Mouse (Mus musculus): ENCODE measurements around the gene Ttll12. TPM values are rescaled to one million over a fixed set of nuclear protein-coding genes. Genes with fewer than 3 reads are reported as not detected.

The Ttll12 gene
- polyA plus RNA-seq, 1 experiment from 2014 or later, result 29.3 TPM

GRCm38 (mm10) chr15:83593189-83593585 is 1.8 kb downstream of the Ttll12 start:
- peak overlapping the region; percentile 91 for H3K4me2 ChIP-seq
- peak overlapping the region; percentile 91; the same call in 1 of the 2 replicates for H3K4me3 ChIP-seq
- peaks cover 12% of the 10 kb centered on the region for H3K36me3 ChIP-seq
- peak overlapping the region; percentile 23; the same call in 1 of the 2 replicates for H3K27ac ChIP-seq (ENCODE audit: poor library complexity, severe bottlenecking)
- peak overlapping the region; percentile 91 for H3K9ac ChIP-seq
- peak; percentile 70 for ATAC-seq (ENCODE audit: insufficient number of reproducible peaks, low FRiP score)
- H3K4me1 ChIP-seq (replicated peaks), result peaks cover 40% of the 10 kb centered on the region
- H3K27me3 ChIP-seq (replicated peaks), result no peaks in the 10 kb centered on the region
- no peaks in the 10 kb centered on the region for H3K9me3 ChIP-seq (replicated peaks)

DNA sequence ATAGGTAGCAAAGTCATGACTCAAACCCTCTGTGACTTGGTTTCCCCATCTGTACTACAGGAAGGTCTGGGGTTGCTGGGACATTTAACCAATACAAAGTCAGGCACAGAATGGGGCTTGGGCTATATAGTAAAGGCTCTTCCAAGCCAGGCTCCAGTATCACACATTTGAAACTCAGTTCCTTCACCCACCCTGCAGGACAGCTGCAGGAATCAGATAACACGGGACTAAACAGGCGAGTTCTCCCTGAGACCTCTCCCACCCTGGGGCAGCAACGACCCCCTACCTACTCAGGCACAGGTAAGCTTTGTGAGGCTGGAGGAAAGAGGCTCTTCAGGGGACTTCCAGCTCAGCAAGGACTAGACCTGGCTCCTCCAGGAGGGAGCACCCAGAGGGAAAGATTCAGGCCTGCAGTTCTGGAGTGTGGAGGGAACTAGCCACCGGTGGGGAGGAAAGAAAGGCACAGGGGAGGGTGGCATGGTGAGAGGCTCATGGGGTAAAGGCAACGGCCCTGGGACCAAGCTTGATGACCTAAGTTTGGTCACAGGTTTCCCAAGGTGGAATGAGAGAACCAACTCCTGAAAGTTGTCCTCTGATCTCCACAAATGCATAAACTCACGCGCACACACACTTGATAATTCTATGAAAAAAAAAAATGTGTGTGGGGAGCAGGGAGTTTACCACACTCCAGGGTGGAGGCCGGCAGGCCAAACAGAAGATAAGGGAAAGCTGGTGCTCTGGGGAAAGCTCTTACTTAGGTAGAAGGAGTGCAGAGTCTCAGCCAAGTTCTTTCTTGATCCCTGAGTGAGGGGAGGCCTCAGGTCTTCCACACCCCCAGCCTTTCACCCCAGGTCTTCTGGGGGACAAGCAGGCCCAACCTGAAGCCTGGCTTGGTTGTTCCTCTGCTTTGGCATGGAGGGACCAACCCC is 2.4 kb downstream of the Ttll12 start:
- WGBS, result 47% methylated on average over 8 of the region's 8 CpGs

GRCm38 (mm10) chr15:83591758-83592157 is 3.2 kb downstream of the Ttll12 start:
- Histone ChIP-seq H3K4me1 (replicated peaks) (peaks cover 40% of the 10 kb centered on the region), H3K36me3 (peaks cover 24% of the 10 kb centered on the region), H3K27me3 (replicated peaks) (no peaks in the 10 kb centered on the region), H3K4me3 (no peak overlapping the region), H3K4me2 (0 out of 2 replicates have a peak overlapping the region, but pooled peaks have one; percentile 32), H3K9ac (no peak overlapping the region), H3K27ac (ENCODE audit: poor library complexity, severe bottlenecking) (no peak overlapping the region), H3K9me3 (replicated peaks) (no peaks in the 10 kb centered on the region)
- WGBS, result 76% methylated on average over 6 of the region's 6 CpGs
- no peak for ATAC-seq (ENCODE audit: insufficient number of reproducible peaks, low FRiP score)

More for the DNA sequence above, 2.4 kb downstream of the Ttll12 start:
- H3K9ac ChIP-seq, result peak overlapping the region; percentile 91
- peak overlapping the region; percentile 91 for H3K4me2 ChIP-seq
- peaks cover 16% of the 10 kb centered on the region for H3K36me3 ChIP-seq
- H3K27me3 ChIP-seq (replicated peaks), result no peaks in the 10 kb centered on the region
- 0 out of 2 replicates have a peak overlapping the region, but pooled peaks have one; percentile 0 for H3K4me3 ChIP-seq
- no peaks in the 10 kb centered on the region for H3K9me3 ChIP-seq (replicated peaks)
- peak; percentile 45; the same call in 1 of the 2 replicates for ATAC-seq (ENCODE audit: insufficient number of reproducible peaks, low FRiP score)
- peaks cover 40% of the 10 kb centered on the region for H3K4me1 ChIP-seq (replicated peaks)
- 0 out of 2 replicates have a peak overlapping the region, but pooled peaks have one; percentile 28 for H3K27ac ChIP-seq (ENCODE audit: poor library complexity, severe bottlenecking)

GRCm38 (mm10) chr15:83590841-83591240 is 4.1 kb downstream of the Ttll12 start:
- no peaks in the 10 kb centered on the region for H3K27me3 ChIP-seq (replicated peaks)
- ATAC-seq (ENCODE audit: insufficient number of reproducible peaks, low FRiP score), result no peak
- H3K36me3 ChIP-seq, result peaks cover 33% of the 10 kb centered on the region
- H3K4me3 ChIP-seq, result no peak overlapping the region
- 85% methylated on average over 4 of the region's 4 CpGs for WGBS
- H3K9me3 ChIP-seq (replicated peaks), result peaks cover 7% of the 10 kb centered on the region
- H3K27ac ChIP-seq (ENCODE audit: poor library complexity, severe bottlenecking), result no peak overlapping the region
- H3K9ac ChIP-seq, result no peak overlapping the region
- peaks cover 40% of the 10 kb centered on the region for H3K4me1 ChIP-seq (replicated peaks)
- H3K4me2 ChIP-seq, result no peak overlapping the region

GRCm38 (mm10) chr15:83584741-83585220 is 10.2 kb downstream of the Ttll12 start:
- Histone ChIP-seq H3K9ac (no peak overlapping the region), H3K4me2 (no peak overlapping the region), H3K4me1 (replicated peaks) (no peaks in the 10 kb centered on the region), H3K36me3 (peaks cover 76% of the 10 kb centered on the region), H3K27me3 (replicated peaks) (no peaks in the 10 kb centered on the region), H3K4me3 (no peak overlapping the region), H3K27ac (ENCODE audit: poor library complexity, severe bottlenecking) (no peak overlapping the region), H3K9me3 (replicated peaks) (peaks cover 8% of the 10 kb centered on the region)
- WGBS, result 81% methylated on average over 6 of the region's 6 CpGs
- no peak for ATAC-seq (ENCODE audit: insufficient number of reproducible peaks, low FRiP score)

DNA sequence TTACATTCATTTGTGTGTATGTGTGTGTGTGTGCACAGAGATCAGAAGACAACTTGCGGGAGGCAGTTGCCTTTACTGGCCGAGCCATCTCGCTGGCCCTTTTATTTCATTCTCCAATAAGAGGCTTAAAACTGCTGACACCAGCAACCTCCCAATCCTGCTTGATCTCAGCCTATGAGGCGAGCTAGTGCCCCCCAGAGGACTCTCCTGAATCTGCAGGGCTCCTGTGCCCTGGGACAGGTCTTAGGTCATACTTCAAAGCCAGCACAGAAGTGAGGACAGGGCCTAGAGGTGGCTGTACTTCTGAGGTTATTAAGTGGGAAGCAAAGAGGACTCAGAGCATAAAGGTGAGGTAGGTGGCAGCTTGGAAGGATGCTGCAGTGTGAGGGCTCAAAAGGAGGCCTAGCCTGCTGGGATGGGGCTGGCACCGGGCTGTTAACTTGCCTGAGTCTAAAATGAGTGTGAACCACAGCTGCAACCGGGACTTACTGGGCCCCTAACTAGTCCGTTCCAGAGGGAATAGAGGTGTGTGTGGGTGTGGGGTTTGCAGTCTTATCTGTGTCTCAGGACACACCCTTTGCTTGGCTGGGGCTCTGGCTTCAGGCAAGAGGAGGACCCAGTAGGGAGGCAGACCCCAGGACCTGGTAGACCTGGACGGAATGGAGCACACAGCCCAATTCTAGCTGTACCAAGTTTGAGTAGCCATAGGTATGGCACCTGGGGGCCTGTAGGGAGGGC is 11.4 kb downstream of the Ttll12 start:
- no peak overlapping the region for H3K27ac ChIP-seq (ENCODE audit: poor library complexity, severe bottlenecking)
- peaks cover 8% of the 10 kb centered on the region for H3K9me3 ChIP-seq (replicated peaks)
- WGBS, result 70% methylated on average over 8 of the region's 8 CpGs
- ATAC-seq (ENCODE audit: insufficient number of reproducible peaks, low FRiP score), result 0 out of 2 replicates have a peak, but pooled peaks have one; percentile 56
- no peak overlapping the region for H3K4me2 ChIP-seq
- H3K27me3 ChIP-seq (replicated peaks), result no peaks in the 10 kb centered on the region
- no peak overlapping the region for H3K4me3 ChIP-seq
- no peak overlapping the region for H3K9ac ChIP-seq
- H3K4me1 ChIP-seq (replicated peaks), result no peaks in the 10 kb centered on the region
- H3K36me3 ChIP-seq, result peaks cover 84% of the 10 kb centered on the region

DNA sequence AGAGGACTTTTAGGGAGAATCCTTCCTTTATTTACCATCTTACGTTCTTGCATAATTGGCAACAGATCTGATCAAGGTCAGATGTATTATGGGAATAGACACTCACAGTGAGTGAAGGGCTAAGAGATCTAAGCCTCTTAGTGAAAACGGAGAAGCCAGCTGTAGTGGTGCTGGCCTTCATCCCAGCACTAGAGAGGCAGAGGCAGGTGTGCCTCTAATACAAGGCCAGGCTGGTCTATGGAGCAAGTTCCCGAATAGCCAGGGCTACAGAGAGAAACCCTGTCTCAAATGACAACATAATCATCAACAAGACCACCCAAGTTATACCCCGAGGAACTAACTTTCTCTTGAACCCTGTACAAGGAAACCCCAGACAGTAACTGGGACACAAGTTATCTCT is 12.0 kb downstream of the Ttll12 start:
- peaks cover 84% of the 10 kb centered on the region for H3K36me3 ChIP-seq
- H3K4me1 ChIP-seq (replicated peaks), result no peaks in the 10 kb centered on the region
- H3K9me3 ChIP-seq (replicated peaks), result peaks cover 8% of the 10 kb centered on the region
- H3K4me2 ChIP-seq, result no peak overlapping the region
- 90% methylated on average over 4 of the region's 4 CpGs for WGBS
- no peak overlapping the region for H3K4me3 ChIP-seq
- no peak overlapping the region for H3K9ac ChIP-seq
- no peaks in the 10 kb centered on the region for H3K27me3 ChIP-seq (replicated peaks)
- no peak overlapping the region for H3K27ac ChIP-seq (ENCODE audit: poor library complexity, severe bottlenecking)
- no peak for ATAC-seq (ENCODE audit: insufficient number of reproducible peaks, low FRiP score)

GRCm38 (mm10) chr15:83576651-83577050 is 18.3 kb downstream of the Ttll12 start:
- no peak overlapping the region for H3K27ac ChIP-seq (ENCODE audit: poor library complexity, severe bottlenecking)
- no peak overlapping the region for H3K4me2 ChIP-seq
- no peak overlapping the region for H3K9ac ChIP-seq
- H3K27me3 ChIP-seq (replicated peaks), result no peaks in the 10 kb centered on the region
- WGBS, result 87% methylated on average over 9 of the region's 9 CpGs
- no peak for ATAC-seq (ENCODE audit: insufficient number of reproducible peaks, low FRiP score)
- H3K9me3 ChIP-seq (replicated peaks), result no peaks in the 10 kb centered on the region
- H3K4me3 ChIP-seq, result no peak overlapping the region
- no peaks in the 10 kb centered on the region for H3K4me1 ChIP-seq (replicated peaks)
- H3K36me3 ChIP-seq, result peaks cover 91% of the 10 kb centered on the region

DNA sequence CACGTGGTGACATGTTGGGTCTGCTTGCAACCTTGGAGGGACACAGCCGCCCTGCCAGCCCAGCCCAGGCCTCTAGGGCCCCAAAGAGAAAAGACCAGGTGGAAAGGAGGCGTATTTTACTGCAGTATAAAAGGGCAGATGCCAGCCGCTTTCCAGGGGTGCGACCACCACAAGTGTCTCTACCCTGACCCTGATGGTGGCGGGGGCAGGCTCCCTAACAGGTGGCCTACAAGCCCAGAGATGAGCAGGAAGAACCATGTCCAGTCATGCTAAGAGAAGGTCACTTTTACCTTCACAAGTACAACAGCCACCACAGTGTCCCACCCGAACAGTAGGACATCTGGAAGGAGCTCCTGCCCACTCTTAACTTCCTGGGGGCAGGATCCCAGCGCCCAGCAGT is 19.4 kb downstream of the Ttll12 start:
- Histone ChIP-seq H3K9me3 (replicated peaks) (no peaks in the 10 kb centered on the region), H3K27me3 (replicated peaks) (no peaks in the 10 kb centered on the region), H3K4me2 (no peak overlapping the region), H3K36me3 (peaks cover 84% of the 10 kb centered on the region), H3K4me3 (no peak overlapping the region), H3K27ac (ENCODE audit: poor library complexity, severe bottlenecking) (no peak overlapping the region), H3K9ac (no peak overlapping the region), H3K4me1 (replicated peaks) (no peaks in the 10 kb centered on the region)
- WGBS, result 92% methylated on average over 8 of the region's 8 CpGs
- ATAC-seq (ENCODE audit: insufficient number of reproducible peaks, low FRiP score), result no peak

DNA sequence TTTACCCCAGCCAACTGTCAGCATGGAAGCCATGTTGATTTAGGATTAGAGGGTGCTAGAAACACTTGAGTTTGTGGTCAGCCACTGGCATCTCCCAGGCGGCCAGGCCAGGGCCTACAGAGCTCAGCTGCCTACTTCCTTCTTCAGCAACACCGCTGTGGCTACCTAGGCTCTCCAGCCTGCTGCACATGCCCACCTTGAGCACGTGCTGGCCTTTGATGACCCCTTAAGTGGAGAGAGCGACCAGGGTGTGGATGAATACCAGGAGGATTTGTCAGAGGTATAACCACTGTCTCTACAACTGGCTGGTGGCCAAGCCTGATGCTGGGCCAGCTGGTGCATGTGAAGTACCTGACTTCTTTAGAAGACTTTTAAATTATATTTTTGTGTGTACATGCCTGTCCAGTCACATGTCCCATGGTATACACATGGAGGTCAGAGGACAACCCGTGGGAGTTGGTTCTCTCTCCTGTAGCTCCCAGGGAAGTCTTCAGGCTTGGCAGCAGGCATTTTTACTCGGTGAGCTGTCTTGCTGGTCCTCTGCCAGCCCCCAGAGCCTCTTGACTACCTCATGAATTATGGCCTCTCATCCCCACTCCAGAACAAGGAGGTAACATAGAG is 20.1 kb downstream of the Ttll12 start:
- 82% methylated on average over 6 of the region's 6 CpGs for whole genome bisulfite sequencing
- H3K27ac ChIP-seq (ENCODE audit: poor library complexity, severe bottlenecking), result no peak overlapping the region
- H3K36me3 ChIP-seq, result peaks cover 77% of the 10 kb centered on the region
- no peaks in the 10 kb centered on the region for H3K27me3 ChIP-seq (replicated peaks)
- ATAC-seq (ENCODE audit: insufficient number of reproducible peaks, low FRiP score), result no peak
- no peaks in the 10 kb centered on the region for H3K4me1 ChIP-seq (replicated peaks)
- H3K9ac ChIP-seq, result no peak overlapping the region
- H3K9me3 ChIP-seq (replicated peaks), result no peaks in the 10 kb centered on the region
- H3K4me2 ChIP-seq, result no peak overlapping the region
- H3K4me3 ChIP-seq, result no peak overlapping the region

Data from heart, embryonic 12.5 days (tissue).